Mouse (Mus musculus) CH12F3 (cell line): ENCODE measurements around the gene Bpifa1.

ENCODE experiments used
- in situ Hi-C: fragments of 300-500 bp; cut with MboI; formaldehyde crosslinking; loops from 2 replicates; pipeline ENCODE4 v1.14.3; 2020; ENCODE audit warnings: low sequenced_read_pairs

Gene Bpifa1

GRCm38 (mm10) chr2:154197036-154197435 is 54.4 kb downstream of the Bpifa1 start:
- in situ Hi-C loops = no loop called here
